Mouse (Mus musculus) ES-E14 (cell line): ENCODE results near the gene Ube2e2.

Source experiments
- CHD2 ChIP-seq: IDR thresholded peaks from 2 replicates; pipeline ENCODE4 v1.6.1; 2014; ENCODE audit warnings: mild to moderate bottlenecking, low read depth, low read length, inconsistent platforms
- HCFC1 ChIP-seq: IDR thresholded peaks from 2 replicates; pipeline ENCODE4 v1.6.1; 2012; ENCODE audit warnings: low read length, inconsistent platforms, borderline replicate concordance; ENCODE audit not compliant: insufficient read depth
- MAFK ChIP-seq: IDR thresholded peaks from 2 replicates; pipeline ENCODE4 v1.6.1; 2014; ENCODE audit warnings: mild to moderate bottlenecking, low read depth, low read length, inconsistent platforms; ENCODE audit not compliant: insufficient read depth
- ZC3H11A ChIP-seq: IDR thresholded peaks from 2 replicates; pipeline ENCODE4 v1.6.1; 2012; ENCODE audit warnings: low read depth, mild to moderate bottlenecking, inconsistent platforms, low read length, borderline replicate concordance
- ZNF384 ChIP-seq: IDR thresholded peaks from 2 replicates; pipeline ENCODE4 v1.6.1; 2012; ENCODE audit warnings: low read depth, low read length, inconsistent platforms

GRCm38 (mm10) chr14:18670712-18671111, 223.4 kb downstream of the Ube2e2 start:
- TF ChIP-seq ZC3H11A (no peak), HCFC1 (no peak), ZNF384 (no peak), CHD2 (no peak), MAFK (no peak)
